Mouse (Mus musculus) liver, embryonic 18 days (tissue): ENCODE data around the gene Gm4307. TPM values are rescaled to one million over a fixed set of nuclear protein-coding genes. Genes with fewer than 3 reads are reported as not detected.

Experiments
- polyA plus RNA-seq: library from polyadenylated mRNA; depleted of rRNA; stranded (reverse); fragments of >200 nt; gene quantifications from 2 replicates; pipeline ENCODE4 v1.2.3, GENCODE M21; 2012; rRNA removed

The Gm4307 gene
- polyA plus RNA-seq, result not detected in 2 replicates

DNA sequence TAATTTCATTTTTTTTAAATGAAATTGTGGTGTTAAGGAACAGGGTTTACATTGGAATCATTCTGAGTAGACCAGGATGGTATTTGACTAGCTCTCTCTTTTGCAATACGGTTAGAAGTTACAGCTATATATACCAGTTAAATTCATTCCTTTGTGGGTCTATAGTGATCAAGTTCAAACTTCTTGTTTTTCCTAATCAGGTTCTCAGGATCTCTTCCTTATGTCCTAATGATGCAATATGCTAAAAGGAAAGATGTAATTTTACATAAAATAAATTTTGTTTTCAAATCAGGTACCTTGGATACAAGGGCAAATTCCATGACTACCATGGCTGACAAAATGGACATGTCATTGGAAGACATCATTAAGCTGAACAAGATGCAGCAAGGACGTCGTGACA lies at the start of gene Gm4307:
Gene Gm4307 (plus strand): TSS at position 301 of the 400 bp plus-strand sequence.

DNA sequence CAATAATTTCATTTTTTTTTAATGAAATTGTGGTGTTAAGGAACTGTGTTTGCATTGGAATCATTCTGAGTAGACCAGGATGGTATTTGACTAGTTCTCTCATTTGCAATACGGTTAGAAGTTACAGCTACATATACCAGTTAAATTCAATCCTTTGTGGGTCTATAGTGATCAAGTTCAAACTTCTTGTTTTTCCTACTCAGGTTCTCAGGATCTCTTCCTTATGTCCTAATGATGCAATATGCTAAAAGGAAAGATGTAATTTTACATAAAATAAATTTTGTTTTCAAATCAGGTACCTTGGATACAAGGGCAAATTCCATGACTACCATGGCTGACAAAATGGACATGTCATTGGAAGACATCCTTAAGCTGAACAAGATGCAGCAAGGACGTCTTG lies 25.8 kb upstream of the Gm4307 start, which contains the start of gene Gm4301:
Gene Gm4301 (plus strand): TSS at position 301 of the 400 bp plus-strand sequence.

DNA sequence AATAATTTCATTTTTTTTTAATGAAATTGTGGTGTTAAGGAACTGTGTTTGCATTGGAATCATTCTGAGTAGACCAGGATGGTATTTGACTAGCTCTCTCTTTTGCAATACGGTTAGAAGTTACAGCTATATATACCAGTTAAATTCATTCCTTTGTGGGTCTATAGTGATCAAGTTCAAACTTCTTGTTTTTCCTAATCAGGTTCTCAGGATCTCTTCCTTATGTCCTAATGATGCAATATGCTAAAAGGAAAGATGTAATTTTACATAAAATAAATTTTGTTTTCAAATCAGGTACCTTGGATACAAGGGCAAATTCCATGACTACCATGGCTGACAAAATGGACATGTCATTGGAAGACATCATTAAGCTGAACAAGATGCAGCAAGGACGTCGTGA lies 20.6 kb upstream of the Gm4307 start, which contains the start of gene Gm4302:
Gene Gm4302 (plus strand): TSS at position 301 of the 400 bp plus-strand sequence.

DNA sequence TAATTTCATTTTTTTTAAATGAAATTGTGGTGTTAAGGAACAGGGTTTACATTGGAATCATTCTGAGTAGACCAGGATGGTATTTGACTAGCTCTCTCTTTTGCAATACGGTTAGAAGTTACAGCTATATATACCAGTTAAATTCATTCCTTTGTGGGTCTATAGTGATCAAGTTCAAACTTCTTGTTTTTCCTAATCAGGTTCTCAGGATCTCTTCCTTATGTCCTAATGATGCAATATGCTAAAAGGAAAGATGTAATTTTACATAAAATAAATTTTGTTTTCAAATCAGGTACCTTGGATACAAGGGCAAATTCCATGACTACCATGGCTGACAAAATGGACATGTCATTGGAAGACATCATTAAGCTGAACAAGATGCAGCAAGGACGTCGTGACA lies 15.5 kb upstream of the Gm4307 start, which contains the start of gene Gm4303:
Gene Gm4303 (plus strand): TSS at position 301 of the 400 bp plus-strand sequence.

DNA sequence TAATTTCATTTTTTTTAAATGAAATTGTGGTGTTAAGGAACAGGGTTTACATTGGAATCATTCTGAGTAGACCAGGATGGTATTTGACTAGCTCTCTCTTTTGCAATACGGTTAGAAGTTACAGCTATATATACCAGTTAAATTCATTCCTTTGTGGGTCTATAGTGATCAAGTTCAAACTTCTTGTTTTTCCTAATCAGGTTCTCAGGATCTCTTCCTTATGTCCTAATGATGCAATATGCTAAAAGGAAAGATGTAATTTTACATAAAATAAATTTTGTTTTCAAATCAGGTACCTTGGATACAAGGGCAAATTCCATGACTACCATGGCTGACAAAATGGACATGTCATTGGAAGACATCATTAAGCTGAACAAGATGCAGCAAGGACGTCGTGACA lies 10.3 kb upstream of the Gm4307 start, which contains the start of gene Gm4305:
Gene Gm4305 (plus strand): TSS at position 301 of the 400 bp plus-strand sequence.

DNA sequence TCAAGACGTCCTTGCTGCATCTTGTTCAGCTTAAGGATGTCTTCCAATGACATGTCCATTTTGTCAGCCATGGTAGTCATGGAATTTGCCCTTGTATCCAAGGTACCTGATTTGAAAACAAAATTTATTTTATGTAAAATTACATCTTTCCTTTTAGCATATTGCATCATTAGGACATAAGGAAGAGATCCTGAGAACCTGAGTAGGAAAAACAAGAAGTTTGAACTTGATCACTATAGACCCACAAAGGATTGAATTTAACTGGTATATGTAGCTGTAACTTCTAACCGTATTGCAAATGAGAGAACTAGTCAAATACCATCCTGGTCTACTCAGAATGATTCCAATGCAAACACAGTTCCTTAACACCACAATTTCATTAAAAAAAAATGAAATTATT lies 21.3 kb downstream of the Gm4307 start, which contains the start of gene Gm4312:
Gene Gm4312 (minus strand): TSS at position 101 of the 400 bp plus-strand sequence.

Other genes starting within 250 kb of the Gm4307 start
- not detected in 2 replicates for gene Gm4301, start 25.7 kb upstream of the Gm4307 start, polyA plus RNA-seq
- not detected in 2 replicates for gene Gm4302, start 20.5 kb upstream of the Gm4307 start, polyA plus RNA-seq
- not detected in 2 replicates for gene Gm4303, start 15.4 kb upstream of the Gm4307 start, polyA plus RNA-seq
- gene Gm4305, start 10.2 kb upstream of the Gm4307 start, polyA plus RNA-seq, result not detected in 2 replicates
- gene Gm4312, start 21.2 kb downstream of the Gm4307 start, polyA plus RNA-seq, result not detected in 2 replicates
- gene Tmtc3, start 126.0 kb downstream of the Gm4307 start, polyA plus RNA-seq, result 2.4 and 2.8 TPM in 2 replicates
- 1.3 and 1.5 TPM in 2 replicates for gene Cep290, start 126.2 kb downstream of the Gm4307 start, polyA plus RNA-seq
- 6.4 and 7.2 TPM in 2 replicates for gene 4930430F08Rik, start 229.1 kb downstream of the Gm4307 start, polyA plus RNA-seq
- not detected in 2 replicates for gene 1700017N19Rik, start 229.1 kb downstream of the Gm4307 start, polyA plus RNA-seq